Mouse (Mus musculus) kidney, postnatal 4 days (tissue): ENCODE measurements around the gene Olfr1056.
"Not testable (repeated sequence)": the region's sequence is repeated elsewhere in the genome, so short reads cannot be mapped to it uniquely, and the experiment has no call there.

Source experiments
- DNase-seq, 2 experiments: peaks; one replicate each; pipeline ENCODE4 v3.0.0; 2021; ENCODE audit warnings: mixed read lengths in 2 of 2

Olfr1056 gene

DNA sequence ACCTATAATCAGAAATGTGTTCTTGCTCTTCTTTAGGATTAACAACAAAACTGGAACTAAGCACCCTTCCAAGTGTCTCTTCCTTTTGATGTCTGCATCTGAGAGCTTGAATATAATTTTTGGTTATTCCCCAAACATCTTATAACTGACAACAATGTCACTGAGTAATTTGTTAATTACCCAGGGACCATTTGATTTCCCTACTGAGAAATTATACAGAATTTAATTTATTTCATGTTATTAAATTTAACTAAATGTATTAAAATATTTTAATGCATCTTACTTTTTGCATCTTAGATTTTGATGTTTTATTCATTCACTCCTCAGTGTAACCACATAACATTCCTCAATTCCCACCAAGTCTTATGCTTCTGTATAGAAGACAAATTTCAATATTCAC is at the start of gene Olfr1056:
TSS of gene Olfr1056 (minus strand) at position 101 of the 400 bp plus-strand sequence.
- no peak for DNase-seq

DNA sequence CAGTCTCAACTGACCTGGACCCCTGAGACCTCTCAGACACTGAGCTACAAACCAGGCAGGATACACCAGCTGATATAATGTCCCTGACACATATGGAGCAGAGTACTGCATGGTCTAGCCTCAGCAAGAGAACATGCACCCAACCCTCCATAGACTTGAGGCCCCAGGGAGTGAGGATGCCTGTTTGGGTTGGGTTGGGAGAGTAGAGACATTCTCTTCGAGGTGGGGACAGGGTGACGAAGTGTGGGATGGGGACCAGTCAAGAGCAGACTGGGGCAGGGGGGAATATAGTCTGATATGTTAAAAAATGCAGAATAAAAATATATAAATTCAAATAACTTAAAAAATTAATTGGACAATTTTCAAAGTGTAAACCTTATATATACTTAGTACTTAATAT is 32.8 kb upstream of the Olfr1056 start:
- no peak for DNase-seq

DNA sequence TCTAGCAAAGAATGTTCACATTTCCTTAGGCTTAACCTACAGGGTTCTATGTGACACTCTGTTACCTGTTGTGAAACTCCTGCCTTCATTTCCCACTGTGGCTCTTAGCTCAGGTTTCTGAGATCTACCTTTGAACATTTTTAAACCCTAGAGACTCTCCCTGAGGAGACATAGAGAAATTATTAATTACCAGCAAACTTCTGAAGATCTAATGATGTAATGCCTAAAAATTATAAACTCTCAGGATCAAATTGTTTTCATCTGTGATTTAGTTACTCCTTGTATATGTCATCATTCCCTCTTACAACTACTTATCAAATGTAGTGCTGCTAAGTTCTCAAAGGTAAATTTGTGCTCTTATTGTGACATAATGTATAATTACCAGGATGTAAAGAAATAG is 26.2 kb upstream of the Olfr1056 start, which contains the start of gene Olfr1058:
TSS of gene Olfr1058 (minus strand) at position 101 of the 400 bp plus-strand sequence.
- DNase-seq = not testable (repeated sequence)

- no peak for DNase-seq
Measured at GRCm38 (mm10) chr2:86378293-86378692, 16.0 kb upstream of the Olfr1056 start, which contains the start of gene Olfr1057. Gene Olfr1057, minus strand, starts transcription at chr2:86378393.

- DNase-seq = not testable (repeated sequence)
Measured at GRCm38 (mm10) chr2:86366342-86366741, 4.1 kb upstream of the Olfr1056 start.

GRCm38 (mm10) chr2:86351751-86352150 is 10.5 kb downstream of the Olfr1056 start:
- not testable (repeated sequence) for DNase-seq

DNA sequence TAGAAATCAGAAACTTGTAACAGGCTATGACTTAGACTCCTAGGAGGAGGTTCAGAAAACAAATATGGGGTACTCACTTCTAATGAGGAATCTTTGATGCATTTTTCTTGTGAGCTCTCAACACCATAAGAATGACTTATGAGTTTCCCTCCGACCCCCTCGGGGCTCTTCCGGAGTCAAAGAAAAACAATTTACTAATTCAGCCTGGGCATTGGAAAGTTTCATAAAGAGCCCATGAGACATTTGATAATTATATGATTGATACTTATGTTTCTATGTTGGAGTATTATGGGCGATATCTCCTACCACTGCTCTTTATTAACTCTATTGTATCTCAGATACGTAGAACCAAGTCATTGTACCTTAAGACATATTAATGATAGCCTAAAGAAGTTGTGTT is 12.1 kb downstream of the Olfr1056 start, which contains the start of gene Olfr1055:
TSS of gene Olfr1055 (minus strand) at position 101 of the 400 bp plus-strand sequence.
- DNase-seq = no peak

DNA sequence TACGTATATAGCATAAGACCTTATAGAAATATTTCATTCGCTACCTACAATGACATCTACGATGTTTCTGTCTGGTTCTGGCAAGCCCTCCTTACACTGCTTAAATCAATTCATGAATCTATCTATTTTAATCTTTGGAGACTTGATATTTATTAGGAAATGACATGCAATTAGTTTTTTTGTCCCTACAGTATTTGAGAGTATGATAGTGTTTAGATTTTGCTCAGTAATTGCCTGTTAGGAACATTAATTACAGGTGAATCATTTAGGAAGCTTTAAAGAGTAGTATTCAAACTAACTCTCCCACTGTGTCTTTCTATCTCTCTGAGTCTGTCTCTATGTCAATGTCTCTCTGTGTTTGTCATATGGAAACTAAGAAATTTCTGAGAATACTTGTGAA is 26.9 kb downstream of the Olfr1056 start, which contains the start of gene Olfr1054:
TSS of gene Olfr1054 (minus strand) at position 101 of the 400 bp plus-strand sequence.
- DNase-seq = no peak

- DNase-seq = no peak
Measured at GRCm38 (mm10) chr2:86315184-86315583, 47.1 kb downstream of the Olfr1056 start, which contains the start of gene Olfr1053. Gene Olfr1053, minus strand, starts transcription at chr2:86315284.
